Mouse (Mus musculus) stomach, embryonic 15.5 days (tissue): ENCODE results near the gene Rtl5. TPM values are rescaled to one million over a fixed set of nuclear protein-coding genes. Genes with fewer than 3 reads are reported as not detected.
"Not testable (repeated sequence)": the region's sequence is repeated elsewhere in the genome, so short reads cannot be mapped to it uniquely, and the experiment has no call there.

Experiments used
- ATAC-seq: fragments of 200-750 bp; cut with Nextera tagmentation; 2 replicates; pipeline ENCODE4 v1.8.0; 2017; ENCODE audit warnings: low read depth, moderate number of reproducible peaks, moderate TSS enrichment; ENCODE audit not compliant: insufficient read depth, low FRiP score
- H3K27ac ChIP-seq: fragments of 300-500 bp; sonication (generic); 2 replicates; pipeline ENCODE4 v1.5.1; 2015; ENCODE audit warnings: mild to moderate bottlenecking, inconsistent platforms
- H3K27me3 ChIP-seq: fragments of 300-500 bp; sonication (generic); replicated peaks from 2 replicates; pipeline ENCODE4 v1.6.1; 2015; ENCODE audit warnings: inconsistent platforms
- H3K36me3 ChIP-seq: fragments of 300-500 bp; sonication (generic); 2 replicates; pipeline ENCODE4 v1.6.1; 2015; ENCODE audit warnings: inconsistent platforms
- H3K4me1 ChIP-seq: fragments of 300-500 bp; sonication (generic); 2 replicates; pipeline ENCODE4 v1.6.1; 2015; ENCODE audit warnings: inconsistent platforms
- H3K4me2 ChIP-seq: fragments of 300-500 bp; sonication (generic); 2 replicates; pipeline ENCODE4 v1.6.1; 2015; ENCODE audit warnings: mild to moderate bottlenecking, inconsistent platforms
- H3K4me3 ChIP-seq: fragments of 300-500 bp; sonication (generic); replicated peaks from 2 replicates; pipeline ENCODE4 v1.5.1; 2015; ENCODE audit warnings: inconsistent platforms
- H3K9ac ChIP-seq: fragments of 300-500 bp; sonication (generic); 2 replicates; pipeline ENCODE4 v1.6.1; 2015; ENCODE audit warnings: inconsistent platforms
- H3K9me3 ChIP-seq: fragments of 300-500 bp; sonication (generic); 2 replicates; pipeline ENCODE4 v1.6.1; 2016; ENCODE audit warnings: inconsistent platforms
- WGBS: fragments of 180-500 bp; shearing (Covaris S2); methylation state at CpG from one replicate; pipeline ENCODE4 v1.1.7; 2015; 5-methylcytosine and 5-hydroxymethylcytosine counted together
- polyA plus RNA-seq: library from polyadenylated mRNA; unstranded; fragments of >200 nt; fragmentation: Nextera tagmentation; extraction: Ambion mirVana; gene quantifications from 2 replicates; pipeline ENCODE4 v1.2.1, GENCODE M21; 2015

The Rtl5 gene
- 2.4 and 2.5 TPM in 2 replicates for polyA plus RNA-seq

DNA sequence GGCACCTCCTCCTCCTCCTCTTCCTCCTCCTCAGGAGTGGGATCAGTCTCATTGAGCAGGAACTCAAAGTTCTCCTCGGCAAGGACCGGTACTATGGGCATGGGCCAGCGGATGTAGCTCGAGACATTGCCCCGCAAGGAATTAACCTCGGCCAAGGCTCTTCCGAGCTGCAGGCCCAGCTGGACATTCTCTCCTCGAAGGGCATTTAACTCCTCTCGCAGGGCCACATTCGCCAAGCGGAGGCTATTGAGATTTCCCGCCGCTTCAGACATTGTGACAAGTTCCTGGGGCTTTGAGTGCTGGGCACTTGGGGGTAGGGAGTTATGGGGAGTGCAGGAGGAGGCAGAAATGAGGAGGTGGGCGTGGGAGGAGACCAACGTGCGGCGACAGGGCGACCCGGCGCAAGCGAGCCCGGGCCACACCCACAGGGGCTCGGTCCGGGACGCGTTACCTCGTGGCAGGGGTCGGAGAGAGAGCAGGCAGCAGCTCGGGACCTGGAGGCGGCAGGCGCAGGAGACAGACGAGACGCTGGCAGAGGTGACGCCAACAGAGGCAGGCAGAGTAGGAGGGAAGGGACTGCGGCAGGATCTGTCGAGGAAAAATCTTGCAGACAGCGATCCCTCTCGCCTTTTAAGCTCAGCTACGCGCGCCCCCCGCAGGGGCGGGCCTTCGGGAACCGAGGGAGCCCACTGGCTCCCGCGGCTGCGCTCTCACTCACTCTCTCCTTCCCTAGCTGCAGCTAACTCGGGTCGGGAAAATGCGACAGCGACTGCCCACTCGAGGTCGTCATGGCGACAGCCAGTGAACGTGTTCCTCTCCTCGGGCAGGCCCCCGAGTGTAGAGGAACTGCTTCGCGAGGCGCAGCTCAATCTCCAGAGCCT is at the start of gene Rtl5:
Rtl5 (minus strand) TSS at position 714 of the 881 bp plus-strand sequence.
- H3K27me3 ChIP-seq, result no peaks in the 10 kb centered on the region

DNA sequence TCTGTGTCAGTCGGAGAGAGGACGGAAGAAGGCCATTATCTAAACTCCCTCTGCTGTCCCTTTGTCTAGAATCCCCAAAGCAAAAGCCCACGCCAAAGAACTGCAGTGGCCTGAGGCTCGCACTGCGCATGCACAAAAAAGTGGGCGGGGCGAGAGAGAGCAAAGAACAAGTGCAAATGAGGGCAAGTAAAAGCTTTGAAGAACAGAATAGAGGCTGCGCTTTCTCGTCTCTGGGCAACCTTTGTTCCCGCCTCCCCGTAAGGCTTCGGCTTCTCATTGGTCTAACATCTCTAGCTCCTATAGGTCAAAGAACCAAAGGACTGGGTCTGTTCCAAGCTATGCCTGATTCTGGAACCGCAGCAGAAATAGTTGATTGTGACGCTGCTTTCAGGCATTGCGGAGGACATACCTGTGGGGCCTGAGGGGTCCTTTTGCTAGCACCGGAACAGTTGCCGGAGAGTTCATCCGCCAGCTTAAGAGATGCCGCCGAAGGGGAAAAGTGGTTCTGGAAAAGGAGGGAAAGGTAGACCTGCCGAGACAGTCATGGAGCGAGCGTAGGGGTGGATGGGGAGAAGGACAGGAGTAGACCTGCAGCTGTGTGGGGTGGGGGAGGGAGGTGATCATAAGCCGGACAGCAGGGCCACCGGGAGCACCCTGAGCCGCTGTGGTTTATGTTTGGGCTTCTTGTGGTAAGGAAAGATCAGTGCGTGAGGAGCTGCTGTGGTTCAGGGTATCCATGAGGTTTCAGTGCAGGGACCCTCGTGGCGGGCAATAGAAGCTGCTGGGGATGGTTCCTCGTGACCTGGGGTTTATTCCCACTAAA is 48.1 kb upstream of the Rtl5 start, which contains the start of gene Pin4:
Pin4 (plus strand) TSS at position 406 of the 823 bp plus-strand sequence.
- 13% methylated on average over 30 of the region's 30 CpGs for WGBS
- peak; percentile 99 for ATAC-seq

More for the DNA sequence above, at the start of gene Rtl5:
- no peaks in the 10 kb centered on the region for H3K36me3 ChIP-seq
- H3K9me3 ChIP-seq, result no peaks in the 10 kb centered on the region
- WGBS, result 24% methylated on average over 61 of the region's 61 CpGs
- ATAC-seq, result peak; percentile 85
- peak within 1 kb of the TSS; percentile 48 for H3K4me3 ChIP-seq
- no peaks in the 10 kb centered on the region for H3K4me1 ChIP-seq
- peak within 1 kb of the TSS; percentile 32; the same call in 1 of the 2 replicates for H3K9ac ChIP-seq
- peak within 1 kb of the TSS; percentile 68 for H3K4me2 ChIP-seq
- H3K27ac ChIP-seq, result peak within 1 kb of the TSS; percentile 63

DNA sequence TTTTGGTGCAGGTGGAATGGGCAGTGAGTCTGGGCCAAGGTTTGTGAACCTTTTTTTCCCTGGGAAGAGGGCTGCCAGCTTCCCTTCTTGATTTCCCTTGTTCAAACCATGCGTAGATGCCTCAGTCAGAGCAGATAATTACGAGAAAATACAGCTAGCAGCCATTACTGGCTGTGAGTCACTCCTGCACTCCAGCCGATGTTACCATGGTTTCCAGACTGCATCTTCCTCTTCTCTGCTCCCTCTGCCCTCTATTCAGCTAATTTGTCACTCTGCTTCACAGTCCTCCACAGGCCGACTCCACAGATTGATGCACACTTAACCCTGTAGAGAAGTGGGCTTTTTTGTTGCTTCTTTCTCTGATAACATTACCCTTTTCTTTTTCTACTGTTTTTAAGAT is 44.6 kb upstream of the Rtl5 start:
- H3K36me3 ChIP-seq, result no peaks in the 10 kb centered on the region
- no peak for ATAC-seq
- no peaks in the 10 kb centered on the region for H3K9me3 ChIP-seq
- no peak overlapping the region for H3K4me3 ChIP-seq
- no peak overlapping the region for H3K4me2 ChIP-seq
- no peak overlapping the region for H3K9ac ChIP-seq
- no peak overlapping the region for H3K27ac ChIP-seq
- 52% methylated on average over 4 of the region's 4 CpGs for WGBS
- H3K4me1 ChIP-seq, result no peaks in the 10 kb centered on the region
- H3K27me3 ChIP-seq, result no peaks in the 10 kb centered on the region

More for the DNA sequence above, 48.1 kb upstream of the Rtl5 start, which contains the start of gene Pin4:
- peak within 1 kb of the TSS; percentile 63 for H3K4me3 ChIP-seq
- H3K9ac ChIP-seq, result peak within 1 kb of the TSS; percentile 20; the same call in 1 of the 2 replicates
- H3K27me3 ChIP-seq, result no peaks in the 10 kb centered on the region
- no peaks in the 10 kb centered on the region for H3K4me1 ChIP-seq
- H3K4me2 ChIP-seq, result peak within 1 kb of the TSS; percentile 53
- H3K9me3 ChIP-seq, result no peaks in the 10 kb centered on the region
- no peaks in the 10 kb centered on the region for H3K36me3 ChIP-seq
- 0 out of 2 replicates have a peak within 1 kb of the TSS, but pooled peaks have one; percentile 11 for H3K27ac ChIP-seq

GRCm38 (mm10) chrX:102109349-102109748 is 38.2 kb upstream of the Rtl5 start:
- H3K9me3 ChIP-seq, H3K4me2 ChIP-seq, H3K36me3 ChIP-seq, H3K27me3 ChIP-seq, H3K4me1 ChIP-seq, H3K4me3 ChIP-seq, H3K9ac ChIP-seq, ATAC-seq, H3K27ac ChIP-seq: not testable (repeated sequence)
- 67% methylated on average over 5 of the region's 5 CpGs for WGBS

DNA sequence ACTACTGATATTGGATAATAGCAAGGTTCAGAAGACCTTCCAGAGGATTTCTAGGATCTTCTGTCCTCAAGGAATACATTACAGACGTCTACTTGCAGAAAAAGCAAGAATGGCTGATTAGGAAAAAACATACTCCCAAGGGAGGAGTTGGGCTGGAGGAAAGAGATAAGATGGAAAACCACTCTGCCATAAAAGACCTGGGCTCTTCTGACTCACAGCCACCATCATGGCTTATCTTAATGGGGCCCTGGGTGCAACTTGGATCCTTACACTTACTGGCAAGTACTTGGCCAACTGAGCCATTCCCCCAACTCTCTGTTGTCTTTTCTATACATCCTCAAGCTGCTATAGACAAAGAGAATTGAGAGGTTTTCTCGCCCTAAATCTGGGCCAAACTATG is 32.7 kb upstream of the Rtl5 start:
- not testable (repeated sequence) for H3K27ac ChIP-seq, H3K36me3 ChIP-seq, H3K4me2 ChIP-seq, H3K4me3 ChIP-seq, H3K4me1 ChIP-seq, H3K27me3 ChIP-seq, ATAC-seq, H3K9me3 ChIP-seq, H3K9ac ChIP-seq
- 56% methylated on average over 2 of the region's 2 CpGs for WGBS

GRCm38 (mm10) chrX:102101886-102102285 is 30.8 kb upstream of the Rtl5 start:
- H3K36me3 ChIP-seq, result no peaks in the 10 kb centered on the region
- ATAC-seq, result no peak
- H3K9me3 ChIP-seq, result no peaks in the 10 kb centered on the region
- H3K27ac ChIP-seq, result no peak overlapping the region
- H3K27me3 ChIP-seq, result no peaks in the 10 kb centered on the region
- WGBS, result 68% methylated on average over 7 of the region's 7 CpGs
- H3K9ac ChIP-seq, result no peak overlapping the region
- H3K4me3 ChIP-seq, result no peak overlapping the region
- no peak overlapping the region for H3K4me2 ChIP-seq
- no peaks in the 10 kb centered on the region for H3K4me1 ChIP-seq

DNA sequence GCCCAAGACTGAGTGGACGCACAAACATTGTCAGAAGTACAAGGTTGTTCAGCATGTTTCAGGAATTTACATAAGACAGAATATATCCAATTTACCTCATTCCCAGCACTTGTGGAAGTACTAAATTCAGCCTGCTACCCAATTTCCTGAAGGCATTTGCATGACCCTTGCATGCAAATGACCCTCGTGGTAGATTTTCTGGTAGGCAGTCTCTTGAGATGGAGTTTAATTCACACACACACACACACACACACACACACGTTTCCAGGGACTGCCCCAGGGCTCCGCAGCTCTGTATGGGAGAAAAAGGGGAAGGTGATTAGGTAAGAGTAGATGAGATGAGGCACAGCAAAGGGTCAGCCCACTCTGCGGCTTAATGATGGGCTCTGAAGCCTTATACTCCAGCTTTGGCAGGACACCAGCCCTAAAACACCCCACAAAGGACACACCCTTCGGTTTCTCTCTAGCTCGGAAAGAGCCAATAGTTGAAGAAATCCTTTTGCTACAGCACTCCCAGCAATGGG is 23.3 kb upstream of the Rtl5 start:
- H3K9me3 ChIP-seq, result no peaks in the 10 kb centered on the region
- WGBS, result 71% methylated on average over 7 of the region's 7 CpGs
- no peak overlapping the region for H3K27ac ChIP-seq
- H3K9ac ChIP-seq, result no peak overlapping the region
- ATAC-seq, result no peak
- no peaks in the 10 kb centered on the region for H3K36me3 ChIP-seq
- H3K4me1 ChIP-seq, result no peaks in the 10 kb centered on the region
- no peak overlapping the region for H3K4me3 ChIP-seq
- no peak overlapping the region for H3K4me2 ChIP-seq
- no peaks in the 10 kb centered on the region; the same call in 1 of the 2 replicates for H3K27me3 ChIP-seq

GRCm38 (mm10) chrX:102090605-102091004 is 19.5 kb upstream of the Rtl5 start:
- Histone ChIP-seq H3K4me2 (no peak overlapping the region), H3K4me3 (no peak overlapping the region), H3K27ac (no peak overlapping the region), H3K9ac (no peak overlapping the region), H3K27me3 (no peaks in the 10 kb centered on the region; the same call in 1 of the 2 replicates), H3K9me3 (no peaks in the 10 kb centered on the region), H3K4me1 (no peaks in the 10 kb centered on the region), H3K36me3 (no peaks in the 10 kb centered on the region)
- no peak for ATAC-seq
- WGBS, result 67% methylated on average over 3 of the region's 3 CpGs

DNA sequence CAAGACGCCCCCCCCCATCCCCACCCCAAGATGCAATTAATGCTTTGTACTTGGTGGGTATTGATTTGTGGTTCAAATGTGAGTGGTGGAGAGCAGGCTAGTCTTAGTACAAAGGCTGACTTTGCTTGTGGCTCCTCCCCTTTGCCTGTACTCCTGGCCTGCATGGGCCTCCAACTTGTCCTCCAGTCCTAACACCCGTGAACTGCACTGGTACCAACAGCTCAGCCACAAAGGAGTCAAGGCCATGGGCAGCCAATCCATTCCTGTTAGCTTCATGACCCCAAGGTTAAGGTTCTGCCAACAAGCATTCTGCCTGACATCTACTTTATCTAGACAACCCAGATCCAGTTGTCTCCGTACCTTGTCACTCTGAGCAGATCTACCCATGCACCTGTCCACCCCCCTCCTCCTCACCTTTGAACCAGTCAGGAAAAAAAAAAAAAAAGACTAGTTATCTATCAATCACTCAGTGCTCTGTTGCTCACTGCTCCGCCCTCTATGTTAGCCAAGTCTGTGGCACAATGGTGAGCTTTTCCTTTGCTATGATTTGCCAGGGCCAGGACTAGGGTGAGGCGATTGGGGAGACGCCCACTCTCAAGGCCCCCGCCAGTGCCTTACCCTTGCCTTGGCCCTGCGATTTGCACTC is 14.8 kb upstream of the Rtl5 start:
- H3K4me1 ChIP-seq, result no peaks in the 10 kb centered on the region
- peak; percentile 63; the same call in 1 of the 2 replicates for ATAC-seq
- no peak overlapping the region for H3K9ac ChIP-seq
- H3K27ac ChIP-seq, result no peak overlapping the region
- H3K27me3 ChIP-seq, result no peaks in the 10 kb centered on the region
- H3K4me2 ChIP-seq, result no peak overlapping the region
- WGBS, result 72% methylated on average over 8 of the region's 8 CpGs
- H3K4me3 ChIP-seq, result no peak overlapping the region
- H3K9me3 ChIP-seq, result no peaks in the 10 kb centered on the region
- H3K36me3 ChIP-seq, result no peaks in the 10 kb centered on the region

GRCm38 (mm10) chrX:102082340-102082739 is 11.2 kb upstream of the Rtl5 start:
- Histone ChIP-seq H3K4me3 (no peak overlapping the region), H3K36me3 (no peaks in the 10 kb centered on the region), H3K9ac (no peak overlapping the region), H3K27ac (no peak overlapping the region), H3K9me3 (no peaks in the 10 kb centered on the region), H3K4me1 (no peaks in the 10 kb centered on the region), H3K4me2 (no peak overlapping the region), H3K27me3 (no peaks in the 10 kb centered on the region)
- ATAC-seq, result no peak
- 35% methylated on average over 5 of the region's 5 CpGs for WGBS

DNA sequence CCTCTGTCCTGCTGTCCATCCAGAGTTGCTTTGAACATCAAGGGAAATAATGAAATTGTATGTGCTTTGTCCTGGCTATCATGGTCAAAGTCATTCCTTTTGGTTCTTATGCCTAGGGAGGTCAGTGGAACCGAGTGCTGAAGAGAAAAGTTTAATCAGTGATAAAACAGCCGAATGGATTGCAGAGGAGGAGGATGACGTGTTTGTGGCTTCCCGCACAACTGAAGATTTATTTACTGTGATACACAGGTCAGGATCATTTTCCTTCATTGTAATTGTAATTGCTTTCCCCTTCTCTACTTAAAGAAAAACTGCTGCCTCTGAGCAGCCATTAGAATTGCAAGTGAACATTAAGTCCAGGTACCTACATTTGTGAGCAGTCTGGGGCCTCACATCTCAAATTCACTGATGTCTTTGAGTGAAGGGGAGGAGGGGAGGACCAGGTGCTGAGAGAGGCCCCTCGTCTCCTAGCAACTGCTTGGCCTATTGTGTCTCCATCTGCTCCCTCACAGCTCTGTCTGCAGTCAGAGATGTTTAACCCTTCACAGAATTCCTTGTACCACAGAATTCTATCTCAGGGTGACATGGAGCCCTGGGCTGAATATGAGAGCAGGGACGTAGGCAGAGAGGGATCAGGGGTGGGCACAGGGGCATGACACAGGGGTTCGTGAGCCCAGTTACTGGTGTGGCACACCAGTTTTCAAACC is 10.6 kb upstream of the Rtl5 start:
- Histone ChIP-seq H3K9ac (no peak overlapping the region), H3K27me3 (no peaks in the 10 kb centered on the region), H3K27ac (no peak overlapping the region), H3K4me3 (no peak overlapping the region), H3K9me3 (no peaks in the 10 kb centered on the region), H3K4me2 (no peak overlapping the region), H3K4me1 (no peaks in the 10 kb centered on the region), H3K36me3 (no peaks in the 10 kb centered on the region)
- ATAC-seq, result peak; percentile 65; the same call in 1 of the 2 replicates
- 44% methylated on average over 7 of the region's 7 CpGs for WGBS
